Mouse (Mus musculus) embryo, embryonic 10 days (tissue): ENCODE measurements at regions not wholly inside any gene's neighbourhood (a gene's known extent, or its start where the extent isn't known, plus 50 kb on each side); places are given as distances from the start of the nearest gene placed in this dataset.

Experiments
- DNase-seq: peaks from one replicate; pipeline ENCODE4 v3.0.0-alpha.2; 2015; ENCODE audit warnings: low spot score

DNA sequence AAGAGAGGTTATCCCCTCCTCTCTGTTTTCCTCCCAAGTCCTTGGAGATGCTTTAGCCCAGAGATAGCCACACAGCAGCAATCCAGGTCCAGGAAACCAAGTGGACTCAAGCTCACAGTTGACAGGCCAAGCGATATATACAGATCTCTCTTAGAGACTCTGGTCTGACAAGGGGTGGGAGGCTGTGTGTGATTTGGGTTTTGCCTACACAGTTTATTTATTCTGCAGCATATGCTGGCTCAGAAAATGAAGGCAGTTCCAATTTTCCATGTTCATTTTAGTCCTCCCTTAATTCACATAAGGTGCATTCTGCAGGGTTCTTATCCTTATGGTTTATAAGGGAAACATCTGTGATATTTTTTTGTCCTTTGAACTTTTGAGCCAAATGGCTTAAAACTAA lies 595.0 kb upstream of the Apob start:
- DNase-seq: no peak

DNA sequence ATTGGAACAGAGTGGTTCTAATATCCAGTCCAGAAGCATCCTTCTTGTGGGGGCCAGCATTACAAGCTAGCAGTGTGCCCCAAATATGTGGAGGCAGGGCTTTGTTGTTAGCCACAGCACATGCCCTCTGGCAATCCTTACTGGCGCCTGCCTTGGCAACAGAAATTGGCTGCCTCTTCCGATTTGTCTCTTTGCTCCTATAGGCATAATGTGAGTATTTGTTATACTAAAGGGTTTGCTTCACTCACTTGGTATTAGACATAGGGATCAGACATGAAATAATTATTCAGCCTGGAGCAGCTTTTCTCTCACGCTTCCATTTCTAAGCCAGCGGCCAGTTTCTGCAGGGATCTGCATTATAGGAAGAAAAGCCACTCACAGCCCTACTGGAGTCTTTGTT lies 573.6 kb upstream of the Apob start:
- DNase-seq: no peak

DNA sequence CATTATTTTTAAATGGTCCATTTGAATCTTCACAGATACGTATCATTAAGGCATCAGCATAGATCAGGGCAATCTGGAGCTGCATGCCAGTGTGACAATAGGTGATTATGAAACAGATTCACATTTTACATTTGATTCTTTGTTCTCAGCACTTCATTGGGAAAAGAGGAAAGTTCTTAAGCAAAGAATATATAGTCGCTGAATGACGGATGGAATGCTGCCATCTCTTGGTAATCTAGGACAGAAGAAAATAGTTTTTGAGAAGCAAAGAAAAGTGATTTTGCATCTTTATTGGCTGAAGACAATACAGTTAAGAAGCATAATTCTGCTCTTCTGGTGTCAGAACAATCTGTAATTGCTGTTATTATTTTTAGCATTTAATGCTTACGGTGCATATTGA lies 565.6 kb upstream of the Apob start:
- DNase-seq: no peak

DNA sequence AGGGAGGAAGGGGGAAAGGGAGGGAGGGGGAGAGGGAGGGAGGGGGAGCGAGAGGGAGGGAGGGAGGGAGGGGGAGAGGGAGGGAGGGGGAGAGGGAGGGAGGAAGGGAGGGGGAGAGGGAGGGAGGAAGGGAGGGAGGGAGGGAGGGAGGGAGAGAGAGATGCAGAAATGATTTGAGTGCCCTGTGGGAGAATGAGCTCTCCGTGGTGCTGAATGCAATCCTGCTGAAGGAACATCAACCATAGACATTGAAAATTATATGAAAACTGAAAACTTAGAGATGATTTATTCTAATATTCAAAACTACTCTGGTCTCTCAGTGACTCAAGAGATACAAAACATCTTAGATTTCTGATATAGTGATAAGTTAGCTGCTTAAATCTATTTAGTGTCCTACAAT lies 557.2 kb upstream of the Apob start:
- peak; percentile 58 for DNase-seq

DNA sequence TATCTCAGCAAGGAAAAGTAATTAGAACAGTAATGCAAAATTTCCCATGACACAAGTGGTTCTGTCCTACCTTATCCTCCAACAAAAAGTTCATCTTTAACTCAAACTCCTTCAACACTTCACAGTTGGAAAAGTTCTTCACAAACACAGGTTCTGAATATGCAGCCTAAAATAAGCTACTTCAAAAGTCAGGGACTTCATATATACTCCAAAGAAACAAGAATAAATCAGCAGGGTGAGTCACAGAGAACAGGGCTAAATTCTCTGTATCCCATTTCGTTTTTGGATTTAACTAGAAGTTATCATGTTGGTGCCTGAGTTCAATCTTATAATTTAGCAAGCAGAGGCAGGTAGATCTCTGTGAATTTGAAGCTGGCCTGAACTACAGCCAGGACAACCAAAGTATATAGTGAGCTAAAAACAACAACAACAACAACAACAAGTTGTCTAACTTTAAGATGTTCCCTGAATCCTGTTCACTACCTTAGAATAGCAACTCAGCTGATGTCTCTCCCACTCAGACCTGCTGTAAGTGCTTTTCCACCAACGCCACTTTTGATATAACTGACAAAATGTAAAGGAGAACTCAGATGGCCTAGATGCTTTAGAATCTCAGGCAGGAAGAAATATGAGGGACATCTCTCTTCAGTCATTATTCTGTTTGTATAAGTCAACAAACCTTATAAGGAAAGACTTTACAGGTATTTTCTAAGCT lies 555.5 kb upstream of the Apob start:
- DNase-seq: no peak

DNA sequence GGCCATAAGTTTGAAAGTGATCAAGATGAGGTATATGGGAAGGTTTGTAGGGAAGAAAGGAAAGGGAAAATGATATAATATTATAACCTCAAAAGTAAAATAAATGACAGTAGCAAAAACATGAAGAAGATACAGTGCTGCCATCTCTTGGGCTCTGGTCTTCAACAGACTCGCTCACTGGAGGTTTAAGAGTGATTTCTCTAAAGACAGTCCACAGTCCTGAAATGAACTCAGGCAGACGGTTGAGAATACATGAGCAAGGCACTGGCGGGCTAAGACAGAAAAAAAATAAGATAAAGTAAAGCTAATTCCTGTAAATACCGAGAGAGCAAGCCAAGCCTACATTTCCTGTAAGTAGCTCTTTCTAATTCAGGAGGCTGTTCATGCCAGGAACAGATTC lies 546.5 kb upstream of the Apob start:
- no peak for DNase-seq

DNA sequence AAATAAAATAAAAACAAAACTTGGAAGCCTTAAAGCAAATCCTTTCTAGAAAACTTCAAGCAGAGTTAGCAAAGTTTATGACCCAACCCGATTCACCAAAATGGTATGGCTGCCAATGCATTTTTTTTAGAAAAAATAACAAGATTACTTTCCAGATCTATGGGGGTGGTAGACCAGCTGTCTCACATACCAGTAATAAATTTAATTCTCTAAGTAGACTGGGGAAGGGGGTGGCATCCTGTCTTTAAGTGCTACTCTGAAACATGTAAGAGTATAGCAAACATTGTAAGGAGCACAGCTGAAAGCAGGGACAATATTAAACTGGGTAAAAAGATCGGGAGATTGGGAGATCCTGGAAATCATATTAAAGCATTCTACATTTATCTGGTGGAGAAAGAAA lies 532.2 kb upstream of the Apob start:
- DNase-seq: no peak

DNA sequence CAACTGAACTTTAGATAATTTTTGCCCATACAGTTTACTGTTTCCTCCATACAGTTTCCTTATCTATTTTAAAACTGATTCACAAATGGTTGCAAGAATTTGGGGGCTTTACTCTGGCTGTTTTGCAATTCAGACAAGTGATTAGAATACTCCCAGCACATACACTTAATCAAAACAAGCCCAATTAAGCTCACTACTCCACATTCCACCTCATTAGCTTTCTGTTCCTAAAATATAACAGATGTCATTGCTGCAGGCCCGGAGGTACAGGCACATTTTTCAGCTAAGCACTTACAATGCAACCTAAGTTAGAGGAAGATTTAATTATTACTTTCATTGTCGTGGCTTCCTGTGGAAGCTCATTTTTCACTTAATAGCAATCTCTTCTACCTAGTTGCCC lies 526.9 kb upstream of the Apob start:
- no peak for DNase-seq

DNA sequence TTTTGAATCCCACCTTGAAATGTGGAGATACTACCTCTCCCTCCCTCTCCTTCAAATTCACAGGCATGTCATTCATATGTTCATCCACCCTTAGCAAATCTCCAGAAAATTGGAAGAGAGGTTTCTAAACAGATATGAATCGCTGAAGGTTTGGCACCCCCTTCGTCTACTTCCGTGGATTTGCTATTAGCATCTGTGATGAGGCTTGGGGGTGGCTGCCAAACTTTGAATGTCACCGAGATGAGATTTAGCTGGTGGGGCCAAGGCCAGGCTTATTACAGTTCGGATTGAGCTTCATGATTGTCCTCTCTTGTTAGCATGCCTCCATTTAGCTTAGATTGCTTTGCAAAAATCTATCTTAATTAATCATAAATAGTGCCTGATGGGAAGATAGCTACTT lies 520.4 kb upstream of the Apob start:
- DNase-seq: no peak

DNA sequence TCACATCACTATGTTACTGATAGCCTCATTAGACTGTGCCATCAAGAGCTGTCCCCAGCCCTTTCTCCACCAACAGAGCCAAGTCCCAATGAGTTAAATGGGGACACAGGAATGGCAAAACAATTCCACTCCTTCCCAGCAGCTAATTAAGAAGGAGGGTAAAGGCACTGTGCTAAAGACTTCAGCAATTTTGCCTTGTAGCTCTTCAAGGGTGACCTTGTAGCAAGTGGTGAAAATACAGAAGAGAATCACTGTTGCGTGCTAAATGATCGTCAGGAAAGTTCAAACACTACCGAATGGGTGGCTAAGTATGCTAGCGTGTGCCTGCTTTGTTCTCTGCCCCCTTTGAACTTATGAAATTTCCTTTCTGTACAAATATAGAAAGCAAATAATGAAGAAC lies 519.9 kb upstream of the Apob start:
- no peak for DNase-seq

DNA sequence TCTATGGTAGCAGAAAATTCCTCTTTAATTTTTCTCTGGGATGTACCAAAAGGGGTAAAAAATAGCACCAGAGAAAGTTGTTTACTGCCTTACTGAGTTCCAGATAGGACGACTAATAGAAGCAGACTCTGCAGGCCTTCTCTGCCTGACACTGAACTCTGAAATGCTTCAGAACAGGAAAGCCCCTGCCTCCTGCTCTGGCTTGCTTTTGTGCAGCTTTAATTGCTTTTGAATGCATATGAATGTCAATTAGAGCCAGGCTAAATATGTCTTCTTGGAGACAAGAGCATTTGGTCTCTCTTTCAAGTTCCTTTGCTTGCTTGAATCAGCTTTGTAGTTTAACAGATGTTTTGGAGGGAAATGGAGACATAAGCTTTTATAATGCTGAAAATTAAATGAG lies 512.5 kb upstream of the Apob start:
- DNase-seq: no peak

DNA sequence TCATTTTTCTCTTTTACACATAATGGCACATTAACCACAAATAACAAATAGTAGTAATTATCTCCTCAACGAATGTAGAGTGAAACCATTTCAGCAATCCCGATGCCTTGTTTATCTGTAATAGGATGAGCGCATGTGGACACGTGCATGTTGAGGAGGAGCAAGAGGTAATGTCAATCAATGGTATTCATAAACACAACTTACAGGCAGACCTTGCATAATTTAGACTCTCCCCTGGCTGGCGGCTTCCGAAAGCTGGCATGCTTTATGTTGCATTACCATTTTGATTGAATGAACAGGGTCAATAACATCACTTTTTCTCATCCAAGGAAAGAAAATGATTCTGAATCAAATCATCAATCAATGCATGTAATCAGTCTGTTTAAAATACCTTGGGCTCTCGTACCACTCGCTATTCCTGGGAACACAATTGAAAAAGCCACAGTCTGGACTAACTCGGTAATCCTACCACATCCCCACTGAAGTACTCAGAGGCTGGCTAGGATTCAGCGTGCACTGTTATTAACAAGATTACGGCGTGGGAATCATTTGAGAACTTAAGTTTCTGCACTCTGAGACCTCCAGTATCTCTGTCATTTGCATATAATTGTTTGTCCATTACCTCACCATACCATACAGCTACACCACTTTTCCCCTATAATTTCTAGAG lies 464.7 kb upstream of the Apob start:
- no peak for DNase-seq

DNA sequence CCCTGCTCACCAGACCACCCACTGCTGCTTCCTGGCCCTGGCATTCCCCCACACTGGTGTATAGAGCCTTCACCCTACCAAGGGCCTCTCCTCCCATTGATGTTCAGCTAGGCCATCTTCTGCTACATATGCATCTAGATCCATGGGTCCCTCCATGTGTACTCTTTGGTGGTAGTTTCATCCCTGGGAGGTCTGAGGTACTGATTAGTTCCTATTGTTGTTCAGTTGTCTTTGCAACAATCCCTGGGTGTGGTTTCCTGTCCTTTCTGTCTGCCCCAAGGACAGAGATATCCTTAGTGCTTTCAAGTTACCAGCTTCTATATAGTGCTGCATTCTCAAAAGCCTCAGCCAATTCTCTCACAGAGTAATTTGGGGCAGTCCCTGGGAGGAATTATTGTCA lies 440.1 kb upstream of the Apob start:
- no peak for DNase-seq

DNA sequence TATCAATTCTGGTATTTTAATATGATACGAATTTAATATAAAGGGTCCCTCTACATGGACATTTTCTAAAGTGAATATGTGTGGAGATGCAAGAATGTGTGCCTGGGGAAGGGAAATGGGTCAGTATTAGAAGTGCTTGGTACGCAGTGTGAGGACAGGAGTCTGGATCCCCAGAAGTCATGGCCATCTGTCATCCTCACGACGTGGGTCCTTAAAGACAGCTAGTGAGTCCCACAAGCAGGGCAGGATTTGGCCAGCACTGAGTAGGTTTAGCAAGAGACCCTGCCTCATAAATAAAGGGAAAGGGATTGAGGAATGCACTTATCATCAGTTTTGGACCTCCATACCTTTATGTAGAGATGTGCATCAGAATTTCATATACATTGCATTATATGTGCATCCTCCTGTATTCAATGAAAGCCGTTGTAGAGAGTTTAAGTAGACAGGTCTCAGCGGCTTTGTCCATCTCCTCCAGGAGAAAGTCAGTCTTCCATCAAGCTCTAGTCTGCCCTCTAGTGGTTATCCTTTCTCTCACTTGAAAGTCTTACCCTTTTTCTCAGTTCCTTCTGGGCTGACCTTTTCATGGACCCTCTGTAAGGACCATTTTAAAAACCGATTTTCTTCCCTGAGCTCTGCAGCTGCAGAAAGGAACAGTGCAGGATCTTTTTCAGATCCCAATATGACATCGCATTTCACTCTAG lies 434.0 kb upstream of the Apob start:
- DNase-seq: peak; percentile 83

DNA sequence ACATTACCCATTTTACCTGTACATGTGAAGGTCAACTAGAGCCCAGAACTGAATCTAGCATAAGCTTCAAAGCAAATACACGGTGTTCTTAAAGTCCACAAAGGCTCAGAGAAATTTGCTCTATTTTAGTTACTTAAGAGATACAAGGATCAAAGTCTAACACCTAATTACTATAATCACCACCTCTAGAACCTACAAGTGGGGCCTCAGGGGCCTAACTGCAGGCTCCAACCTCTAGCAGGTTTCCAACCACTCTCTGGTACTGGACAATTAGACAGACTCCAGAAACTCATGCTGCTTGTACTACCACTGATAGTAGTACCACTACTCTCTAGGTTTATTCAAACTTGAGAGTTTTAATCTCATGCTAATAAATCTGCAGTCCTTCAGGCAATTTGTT lies 428.7 kb upstream of the Apob start:
- no peak for DNase-seq

DNA sequence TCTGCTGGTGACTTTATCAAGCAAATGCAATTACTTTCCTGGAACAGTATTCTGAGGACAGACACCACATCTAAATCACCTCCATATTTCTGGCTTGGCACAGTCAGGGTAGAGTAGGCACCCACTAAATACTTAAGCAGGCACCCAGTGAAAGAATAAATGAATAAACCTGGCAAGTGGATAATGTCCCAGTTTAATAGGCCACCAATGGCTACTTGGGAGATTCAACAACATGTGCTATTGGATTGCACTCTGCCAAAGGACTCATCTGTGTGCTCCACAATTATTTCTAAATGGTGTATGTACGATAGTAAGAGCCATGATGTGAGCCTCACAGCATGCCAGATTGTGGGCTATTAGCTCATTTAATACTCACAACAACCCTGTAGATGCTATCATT lies 417.2 kb upstream of the Apob start:
- no peak for DNase-seq

DNA sequence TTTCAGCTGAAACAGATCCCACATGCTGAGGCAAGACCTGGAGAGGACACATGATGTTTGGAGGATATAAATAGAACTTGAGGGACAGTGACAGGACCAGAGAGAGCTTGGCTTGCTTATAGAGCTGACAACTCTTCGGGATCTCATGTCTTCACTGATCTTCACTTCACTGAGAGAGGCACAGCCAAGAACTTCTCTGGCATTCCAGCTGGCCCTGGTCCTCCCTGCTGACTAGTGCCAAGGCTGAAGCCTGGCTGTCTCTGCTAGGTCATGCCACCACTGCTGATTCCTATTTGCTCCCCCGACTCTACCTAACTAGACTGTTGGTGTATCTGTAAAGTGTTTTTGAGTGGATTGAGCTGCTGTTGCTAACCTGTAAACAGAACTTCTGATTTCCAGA lies 401.4 kb upstream of the Apob start:
- no peak for DNase-seq

DNA sequence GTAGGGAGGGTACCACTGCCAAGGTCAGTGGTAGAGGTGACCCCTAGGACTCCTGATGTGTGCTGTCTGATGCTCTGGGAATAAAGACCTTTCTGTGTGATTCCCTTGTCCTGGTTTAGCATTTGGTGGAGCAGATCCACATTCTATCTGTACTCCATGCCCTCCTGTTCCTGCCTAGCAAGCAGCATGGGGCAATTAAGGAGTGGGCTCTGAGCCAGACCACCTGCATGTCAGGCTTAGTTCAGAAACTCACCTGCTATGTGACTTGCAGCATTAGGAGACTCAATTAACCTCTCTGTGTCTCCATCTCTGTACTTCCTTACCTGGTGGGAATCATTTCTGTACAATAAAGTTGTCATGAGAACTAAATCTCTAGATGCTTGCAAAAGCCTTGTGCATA lies 389.9 kb upstream of the Apob start:
- DNase-seq: no peak

DNA sequence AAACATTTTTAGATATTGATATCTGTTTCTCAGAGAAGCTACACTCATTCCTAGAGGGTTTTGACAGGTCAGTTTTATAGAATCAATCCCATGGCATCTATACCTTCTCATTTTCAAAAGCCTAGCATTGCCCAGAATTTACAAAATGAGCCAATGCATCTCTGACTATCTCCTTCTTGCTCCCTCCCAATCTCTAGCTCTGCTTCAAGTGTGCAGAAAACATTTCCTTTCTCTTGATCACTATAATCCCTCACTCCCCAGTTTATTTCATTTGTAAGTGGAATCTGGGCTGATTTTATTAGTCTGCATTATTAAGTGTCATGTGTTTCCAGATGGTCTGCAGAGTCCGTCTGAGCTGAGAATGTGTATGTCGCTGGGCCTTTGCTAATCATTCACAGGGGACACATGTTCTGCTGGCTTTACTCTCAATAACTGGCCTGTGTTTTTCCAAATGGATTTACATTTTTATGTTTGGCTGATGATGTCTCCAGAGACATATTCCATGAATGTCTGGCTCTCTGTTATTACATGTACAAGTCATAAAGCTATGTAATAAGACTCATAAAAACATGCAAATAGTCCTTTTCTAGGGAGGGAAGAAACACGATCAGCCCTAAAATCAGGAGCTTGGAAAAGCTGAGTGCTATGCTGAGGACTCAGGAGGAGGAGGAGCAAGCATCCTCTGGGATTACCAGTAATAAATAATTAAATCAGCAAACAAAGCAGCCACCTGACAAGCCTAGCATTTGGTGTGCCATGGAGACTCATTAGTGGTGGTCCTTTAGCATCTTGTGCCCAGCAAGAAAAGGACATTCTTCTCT lies 366.0 kb upstream of the Apob start:
- DNase-seq: no peak

DNA sequence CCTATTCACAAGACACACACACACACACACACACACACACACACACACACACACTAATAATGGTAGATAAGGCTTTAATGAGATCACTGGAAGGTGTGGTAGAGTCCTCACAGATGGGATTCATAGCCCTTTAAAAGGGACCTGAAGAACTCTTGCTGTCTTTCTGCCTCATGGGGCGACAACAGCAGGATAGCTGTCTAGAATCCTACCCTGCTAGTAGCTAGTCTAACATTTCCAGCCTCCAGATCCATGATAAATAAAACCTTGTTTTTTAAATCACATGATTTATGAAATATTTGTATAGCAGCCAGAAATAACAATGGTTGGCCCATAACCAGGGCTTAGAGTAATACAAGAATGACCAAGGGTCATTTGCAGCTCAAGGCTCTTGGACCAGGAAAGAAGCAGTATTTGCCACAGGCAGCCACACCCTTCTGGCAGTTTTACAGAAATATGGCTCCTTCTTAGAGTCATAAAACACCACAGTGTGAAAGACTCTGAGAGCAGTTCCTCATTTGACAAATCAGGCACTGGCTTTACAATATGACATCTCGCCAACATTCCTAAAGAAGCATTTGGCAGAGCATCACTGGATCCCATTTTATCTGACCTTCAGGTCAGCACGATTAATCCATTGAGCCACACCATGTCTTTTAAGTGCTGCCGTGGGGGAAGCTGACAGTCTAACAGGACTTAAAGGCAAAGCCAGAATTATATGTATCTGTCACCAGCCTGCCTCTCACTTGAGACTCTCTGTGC lies 340.9 kb upstream of the Apob start:
- DNase-seq: no peak

DNA sequence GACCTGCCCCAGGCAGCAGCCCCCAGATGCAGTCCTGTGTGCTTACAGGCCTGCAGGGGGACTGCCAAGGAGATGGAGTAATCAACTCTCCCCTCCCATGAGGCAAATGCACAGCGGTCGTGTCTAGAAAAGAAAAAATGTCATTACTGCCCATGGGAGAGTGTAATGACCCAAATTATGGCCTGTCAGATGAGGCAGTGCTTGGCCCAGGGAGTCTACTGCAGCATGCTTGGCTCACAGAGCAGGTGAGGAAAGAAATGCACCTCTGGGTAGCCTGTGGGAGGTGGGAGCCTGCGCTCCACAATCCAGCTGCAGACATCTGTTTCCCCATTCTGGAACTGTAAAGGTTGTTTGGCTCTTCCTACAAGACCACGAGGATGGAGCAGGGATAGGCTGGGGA lies 339.8 kb upstream of the Apob start:
- DNase-seq: no peak

DNA sequence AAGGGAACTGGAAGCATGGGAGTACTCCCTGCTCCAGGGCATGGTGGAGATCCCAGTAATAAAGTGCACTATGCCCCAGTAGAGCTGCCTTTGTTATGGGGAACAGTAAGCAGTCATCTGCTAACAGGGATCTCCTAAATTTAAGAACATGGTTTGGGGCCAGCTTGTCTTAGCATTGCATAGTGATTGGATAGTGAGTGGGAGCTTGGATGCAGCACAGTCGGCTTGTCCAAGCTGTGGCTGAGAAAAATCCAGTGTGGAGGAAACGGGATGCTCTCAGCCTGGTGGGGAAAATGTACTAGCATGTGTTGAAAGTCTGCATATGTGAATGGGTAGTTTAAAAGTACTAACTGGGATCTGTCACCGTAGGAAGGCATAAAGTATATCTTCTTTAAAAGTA lies 326.6 kb upstream of the Apob start:
- no peak for DNase-seq
